Mouse (Mus musculus) small intestine, adult 2 months (tissue): ENCODE data around the gene Bfsp2. TPM values are rescaled to one million over a fixed set of nuclear protein-coding genes. Genes with fewer than 3 reads are reported as not detected.

Source experiments
- H3K27ac ChIP-seq: fragments of 200-500 bp; 2 replicates; pipeline ENCODE4 v1.5.1; 2012; ENCODE audit warnings: low read depth, low read length, control low read depth, inconsistent platforms; ENCODE audit not compliant: insufficient read depth
- H3K27me3 ChIP-seq: fragments of 200-500 bp; 2 replicates; pipeline ENCODE4 v1.6.1; 2012; ENCODE audit warnings: mild to moderate bottlenecking, moderate library complexity, low read length, inconsistent platforms; ENCODE audit not compliant: control insufficient read depth, insufficient read depth
- H3K36me3 ChIP-seq: fragments of 200-500 bp; 2 replicates; pipeline ENCODE4 v1.6.1; 2012; ENCODE audit warnings: mild to moderate bottlenecking, low read length, control low read depth, inconsistent platforms; ENCODE audit not compliant: control insufficient read depth, insufficient read depth
- H3K4me1 ChIP-seq: fragments of 200-500 bp; 2 replicates; pipeline ENCODE4 v1.6.1; 2012; ENCODE audit warnings: low read length, inconsistent platforms, mixed read lengths; ENCODE audit not compliant: control insufficient read depth, insufficient read depth, insufficient read length
- H3K4me3 ChIP-seq: fragments of 200-500 bp; 2 replicates; pipeline ENCODE4 v1.5.1; 2012; ENCODE audit warnings: low read depth, mild to moderate bottlenecking, control low read depth, inconsistent platforms, low read length, moderate library complexity
- CTCF ChIP-seq: fragments of 200-500 bp; IDR thresholded peaks from 2 replicates; pipeline ENCODE4 v1.5.1; 2012; ENCODE audit warnings: low read depth, mild to moderate bottlenecking, control low read depth, inconsistent platforms, low read length, moderate library complexity, mixed read lengths; ENCODE audit not compliant: insufficient replicate concordance, insufficient read length; ENCODE audit errors: extremely low read depth
- POLR2A ChIP-seq: fragments of 200-500 bp; IDR thresholded peaks from 2 replicates; pipeline ENCODE4 v1.6.1; 2012; ENCODE audit warnings: low read depth, mild to moderate bottlenecking, control low read depth, inconsistent platforms, low read length, moderate library complexity
- WGBS: fragments of 180-500 bp; shearing (Covaris S2); methylation state at CpG from one replicate; pipeline ENCODE4 v1.1.7; 2018; 5-methylcytosine and 5-hydroxymethylcytosine counted together
- polyA plus RNA-seq: library from polyadenylated mRNA; depleted of rRNA; stranded (reverse); fragments of >200 nt; gene quantifications from 2 replicates; pipeline ENCODE4 v1.2.3, GENCODE M21; 2012

The Bfsp2 gene
- polyA plus RNA-seq, 1 experiment: 1.1 TPM

DNA sequence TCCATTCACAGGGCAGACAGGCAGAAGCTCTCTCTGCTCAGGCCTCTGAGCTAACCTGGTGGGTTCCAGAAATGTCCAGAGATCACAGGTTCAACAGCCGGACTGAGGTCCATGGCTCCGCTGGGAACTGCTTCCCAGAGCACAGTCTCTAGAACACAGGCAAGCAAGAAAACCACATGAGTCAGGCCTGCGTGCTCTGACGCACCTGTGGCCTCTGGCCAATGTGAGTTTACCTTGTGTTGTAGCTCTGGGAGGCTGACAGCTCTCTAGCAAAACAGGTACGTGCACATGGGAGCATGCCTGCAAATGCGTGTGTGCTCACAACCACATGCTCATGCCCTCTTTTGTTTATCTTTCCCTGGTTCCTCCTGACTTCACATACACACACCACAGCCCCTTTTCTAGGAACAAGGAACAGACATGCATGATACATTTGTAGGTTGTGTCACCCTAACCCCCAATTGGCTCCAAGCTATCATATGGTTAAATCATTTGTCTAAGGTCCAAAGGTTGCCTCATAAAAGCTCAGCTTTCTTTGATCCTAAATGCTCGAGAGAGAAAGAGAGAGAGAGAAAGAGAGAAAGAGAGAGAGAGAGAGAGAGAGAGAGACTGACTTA, 26.9 kb upstream of the Bfsp2 start:
- 22% methylated on average over 7 of the region's 7 CpGs for WGBS
- Histone ChIP-seq H3K4me3 (no peak overlapping the region), H3K27ac (peak overlapping the region; percentile 3; the same call in 1 of the 2 replicates), H3K36me3 (no peaks in the 10 kb centered on the region), H3K4me1 (peaks cover 9% of the 10 kb centered on the region; the same call in 1 of the 2 replicates), H3K27me3 (no peaks in the 10 kb centered on the region)
- no peak for TF ChIP-seq CTCF
- no peak for TF ChIP-seq POLR2A

DNA sequence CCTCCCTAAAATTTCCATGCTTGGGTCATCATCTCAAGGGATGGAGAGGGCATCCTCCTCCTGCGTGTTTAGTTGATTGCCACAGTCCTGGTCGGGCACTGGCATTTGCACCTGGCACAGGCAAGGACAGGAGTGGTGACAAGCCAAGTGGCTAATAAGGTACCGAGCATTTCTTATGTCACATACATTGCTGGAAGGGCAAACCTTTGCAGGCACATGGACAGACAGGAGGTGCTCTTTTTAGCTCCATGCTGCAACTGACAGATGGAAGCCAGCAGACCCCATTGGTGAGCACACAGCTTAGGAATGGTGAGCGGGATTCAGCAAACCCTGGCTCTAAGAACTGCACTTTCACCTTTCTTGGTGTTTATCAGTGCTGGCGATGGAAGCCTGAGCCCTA, 24.8 kb upstream of the Bfsp2 start:
- no peaks in the 10 kb centered on the region for H3K36me3 ChIP-seq
- no peak for TF ChIP-seq POLR2A
- no peak overlapping the region for H3K27ac ChIP-seq
- 34% methylated on average over 5 of the region's 5 CpGs for WGBS
- H3K4me3 ChIP-seq: no peak overlapping the region
- H3K4me1 ChIP-seq: peaks cover 9% of the 10 kb centered on the region; the same call in 1 of the 2 replicates
- no peaks in the 10 kb centered on the region for H3K27me3 ChIP-seq

DNA sequence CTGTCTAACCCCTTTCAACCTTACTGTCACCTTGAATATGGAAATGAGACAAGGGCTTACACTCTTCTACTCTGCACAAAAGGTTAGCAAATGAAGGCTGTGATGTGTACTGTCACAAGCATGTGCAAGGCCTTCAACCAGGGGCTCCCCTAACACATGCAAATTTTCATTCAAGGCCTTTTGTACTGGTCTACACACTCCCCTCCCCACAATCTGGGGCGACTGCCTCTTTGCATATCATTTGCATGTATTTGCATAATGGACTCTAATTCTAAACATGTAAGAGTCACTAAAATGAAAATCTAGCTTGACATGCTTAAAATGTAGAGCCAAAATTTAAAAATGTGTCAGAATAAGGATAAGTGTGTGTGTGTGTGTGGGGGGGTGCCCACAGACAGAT, 24.4 kb upstream of the Bfsp2 start:
- no peak overlapping the region for H3K27ac ChIP-seq
- no peaks in the 10 kb centered on the region for H3K36me3 ChIP-seq
- peaks cover 9% of the 10 kb centered on the region; the same call in 1 of the 2 replicates for H3K4me1 ChIP-seq
- H3K27me3 ChIP-seq: no peaks in the 10 kb centered on the region
- H3K4me3 ChIP-seq: no peak overlapping the region
- WGBS: 94% methylated on average over 1 of the region's 1 CpGs
- TF ChIP-seq POLR2A (no peak), CTCF (no peak)

DNA sequence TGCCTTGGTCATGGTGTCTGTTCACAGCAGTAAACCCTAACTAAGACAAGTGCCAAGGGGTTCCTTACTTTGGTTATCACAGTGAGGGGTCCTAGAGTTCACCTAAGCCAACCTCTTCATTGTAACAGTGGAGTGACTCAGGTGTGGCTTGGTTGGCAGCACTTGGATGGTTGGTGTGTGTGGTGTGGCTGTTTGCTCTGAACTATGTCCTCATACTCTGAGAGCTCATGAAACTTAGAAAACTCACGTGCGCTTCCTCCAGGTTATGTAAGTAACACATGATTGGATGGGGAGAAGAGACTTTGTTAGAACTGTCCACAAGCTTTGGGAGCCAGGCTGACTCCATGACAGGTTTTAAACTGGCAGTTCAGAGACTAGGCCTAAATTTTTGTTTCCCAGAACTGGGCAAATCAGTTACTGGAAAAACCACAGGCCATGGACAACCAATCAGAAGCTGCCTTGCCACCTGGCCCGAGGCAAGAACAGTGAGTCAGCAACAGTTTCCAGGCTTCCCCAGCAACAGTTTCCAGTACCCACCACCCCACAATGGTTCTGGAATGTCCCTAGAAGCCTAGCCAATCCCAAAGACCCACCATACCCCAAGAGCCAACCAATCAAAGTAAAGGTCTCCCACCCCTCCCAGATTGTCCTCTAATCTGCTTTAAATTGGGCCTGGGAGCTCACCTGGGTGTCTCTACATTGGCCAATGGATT, 23.5 kb upstream of the Bfsp2 start:
- Histone ChIP-seq H3K4me3 (no peak overlapping the region), H3K36me3 (no peaks in the 10 kb centered on the region), H3K27ac (no peak overlapping the region), H3K4me1 (peaks cover 9% of the 10 kb centered on the region; the same call in 1 of the 2 replicates), H3K27me3 (no peaks in the 10 kb centered on the region)
- WGBS: 81% methylated on average over 3 of the region's 3 CpGs
- no peak for TF ChIP-seq POLR2A
- no peak for TF ChIP-seq CTCF

- no peaks in the 10 kb centered on the region for H3K27me3 ChIP-seq
- H3K4me1 ChIP-seq: peaks cover 6% of the 10 kb centered on the region; the same call in 1 of the 2 replicates
- TF ChIP-seq POLR2A: no peak
- TF ChIP-seq CTCF: no peak
- no peaks in the 10 kb centered on the region for H3K36me3 ChIP-seq
- whole genome bisulfite sequencing: 91% methylated on average over 2 of the region's 2 CpGs
- no peak overlapping the region for H3K27ac ChIP-seq
- H3K4me3 ChIP-seq: no peak overlapping the region
These were observed 22.4 kb upstream of the Bfsp2 start for GRCm38 (mm10) chr9:103502655-103503054.

- H3K4me3 ChIP-seq: no peak overlapping the region
- WGBS: 7% methylated on average over 14 of the region's 14 CpGs
- no peaks in the 10 kb centered on the region for H3K36me3 ChIP-seq
- no peaks in the 10 kb centered on the region for H3K27me3 ChIP-seq
- peaks cover 2% of the 10 kb centered on the region; the same call in 1 of the 2 replicates for H3K4me1 ChIP-seq
- no peak for TF ChIP-seq POLR2A
- TF ChIP-seq CTCF: no peak
- no peak overlapping the region for H3K27ac ChIP-seq
These were observed 21.7 kb upstream of the Bfsp2 start for GRCm38 (mm10) chr9:103501861-103502364.

- TF ChIP-seq POLR2A (no peak), CTCF (no peak)
- 89% methylated on average over 18 of the region's 18 CpGs for WGBS
- Histone ChIP-seq H3K4me1 (no peaks in the 10 kb centered on the region; the same call in 1 of the 2 replicates), H3K27ac (no peak overlapping the region), H3K27me3 (no peaks in the 10 kb centered on the region), H3K4me3 (no peak overlapping the region), H3K36me3 (no peaks in the 10 kb centered on the region)
These were observed 19.1 kb upstream of the Bfsp2 start for GRCm38 (mm10) chr9:103499366-103499765.
